Mouse (Mus musculus) testis, adult 2 months (tissue): Measurements from ENCODE around the gene Cacna2d1.

Source experiments
- CTCF ChIP-seq: fragments of 200-500 bp; IDR thresholded peaks from 2 replicates; pipeline ENCODE4 v1.5.1; 2012; ENCODE audit warnings: low read depth, mild to moderate bottlenecking, inconsistent platforms, low read length, moderate library complexity; ENCODE audit not compliant: control insufficient read depth, insufficient read depth, insufficient replicate concordance
- POLR2A ChIP-seq: fragments of 200-500 bp; IDR thresholded peaks from 2 replicates; pipeline ENCODE4 v1.6.1; 2012; ENCODE audit warnings: low read depth, mild to moderate bottlenecking, inconsistent platforms, low read length, moderate library complexity; ENCODE audit not compliant: control insufficient read depth

DNA sequence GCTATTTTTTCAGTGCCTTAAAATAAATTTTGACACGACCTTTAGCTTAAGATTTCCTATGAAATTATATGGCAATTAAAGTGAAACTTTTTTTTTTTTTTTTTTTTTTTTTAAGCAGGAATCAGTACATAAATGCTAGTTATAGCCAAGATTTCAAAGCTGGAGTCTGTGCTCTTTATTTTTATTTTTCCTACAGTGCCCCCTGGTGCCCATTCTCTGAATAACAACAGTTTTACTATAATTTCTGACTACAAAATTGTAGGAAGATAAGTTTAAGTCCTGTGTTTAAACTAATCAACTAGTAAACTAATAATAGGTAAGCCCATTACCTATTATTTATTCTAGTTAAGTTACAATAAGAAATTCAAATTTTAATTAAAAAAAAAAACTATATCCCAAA, 358.7 kb downstream of the Cacna2d1 start:
- TF ChIP-seq CTCF (no peak), POLR2A (no peak)
